Mouse (Mus musculus) spleen, postnatal 10 days (tissue): Measurements from ENCODE around the gene Prkg1.

Experiments used
- DNase-seq, 2 experiments: peaks; one replicate each; pipeline ENCODE4 v3.0.0; 2021 to 2022; ENCODE audit warnings: low spot score in 2 of 2

Gene Prkg1

DNA sequence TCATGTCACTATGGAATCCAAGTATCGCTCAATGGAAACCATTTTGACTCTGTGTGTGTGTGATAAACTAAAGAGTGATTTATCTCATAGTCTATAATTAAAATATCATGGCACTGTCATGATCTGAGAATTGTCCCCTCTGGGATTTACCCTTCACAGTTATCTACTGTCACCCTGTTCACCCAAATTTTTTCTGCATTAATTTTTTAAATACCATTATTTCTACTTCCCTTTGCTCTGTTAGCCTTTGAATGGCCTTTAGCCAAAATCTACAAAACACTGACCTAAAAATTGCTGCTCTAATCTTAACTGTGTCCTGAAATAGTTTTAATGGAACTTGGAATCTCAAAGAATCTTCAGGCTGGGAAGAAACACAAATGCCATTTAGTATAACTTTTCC, 143.1 kb downstream of the Prkg1 start:
- DNase-seq, result no peak

DNA sequence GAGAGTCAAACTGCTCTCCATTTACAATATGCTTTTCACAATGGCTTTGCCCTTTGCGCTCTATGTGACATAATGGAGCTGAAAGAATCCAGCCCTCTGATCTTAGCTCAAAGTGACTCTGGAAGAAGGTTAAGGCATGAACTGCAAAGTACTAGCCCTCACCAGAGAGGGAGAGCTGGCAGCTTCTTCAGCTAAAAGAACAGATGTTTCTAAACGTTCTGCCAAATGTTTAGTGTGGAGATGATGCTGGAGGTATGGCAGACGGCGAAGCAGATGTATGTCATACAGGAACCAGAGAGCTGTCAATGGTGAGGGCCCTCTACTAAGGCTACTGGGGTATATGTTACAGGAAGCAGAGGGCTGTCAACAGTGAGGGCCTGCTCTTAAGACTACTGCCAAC, 148.0 kb downstream of the Prkg1 start:
- DNase-seq, result no peak

DNA sequence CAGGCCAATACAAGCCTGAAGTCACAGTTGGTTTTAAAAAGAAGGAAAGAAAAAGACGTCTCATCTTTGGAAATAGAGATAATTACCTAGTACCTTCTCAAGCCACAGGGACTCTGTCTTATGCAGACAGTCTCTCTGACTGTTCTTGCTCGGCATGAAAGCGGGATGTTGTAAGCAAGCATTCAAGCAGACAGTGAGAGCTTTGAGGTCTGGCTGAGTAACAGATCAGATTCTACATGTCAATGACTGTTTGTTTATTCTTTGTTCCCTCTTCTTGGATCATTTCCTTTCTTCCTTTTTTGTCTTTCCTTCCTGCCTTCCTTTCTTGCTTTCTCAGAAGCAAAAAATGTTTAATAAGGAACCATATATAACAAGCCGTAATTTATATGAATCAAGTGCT, 148.7 kb downstream of the Prkg1 start:
- no peak for DNase-seq

DNA sequence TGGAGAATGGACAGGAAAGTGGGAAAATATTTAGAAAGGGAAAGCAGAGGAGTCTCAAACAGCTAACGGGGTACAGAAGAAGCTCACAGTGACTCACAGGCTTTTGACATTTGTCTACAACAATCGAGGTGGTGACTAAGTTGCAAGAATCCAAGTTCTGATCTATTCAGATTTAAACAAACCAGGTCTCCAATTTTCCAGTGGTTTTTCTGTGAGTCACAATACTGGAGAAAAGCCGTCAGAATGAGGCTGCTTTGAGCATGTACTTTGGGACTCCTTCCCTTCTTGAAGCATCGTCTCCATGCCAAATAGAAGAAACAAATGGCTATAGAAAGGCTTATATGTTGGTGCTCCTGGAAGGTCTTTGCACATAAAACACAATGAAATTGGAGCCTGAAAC, 151.7 kb downstream of the Prkg1 start:
- no peak for DNase-seq

DNA sequence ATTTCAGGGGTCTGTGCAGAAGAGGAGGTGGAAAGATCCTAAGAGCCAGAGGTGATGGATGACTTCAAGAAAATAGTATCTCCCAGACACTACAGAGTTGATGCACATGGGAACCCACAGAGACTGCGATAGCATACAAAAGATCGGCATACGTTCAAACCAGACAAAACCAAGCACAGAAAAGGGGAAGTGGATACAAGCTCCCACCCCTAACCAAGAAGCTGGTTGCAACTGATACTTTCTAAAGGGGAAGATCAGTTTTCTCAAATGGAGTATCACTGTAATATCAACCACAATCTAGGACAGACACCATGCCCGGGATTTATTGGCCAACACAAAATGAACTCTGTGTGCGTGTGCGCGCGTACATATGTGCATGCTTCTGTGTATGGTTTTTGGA, 162.3 kb downstream of the Prkg1 start:
- DNase-seq, result no peak

DNA sequence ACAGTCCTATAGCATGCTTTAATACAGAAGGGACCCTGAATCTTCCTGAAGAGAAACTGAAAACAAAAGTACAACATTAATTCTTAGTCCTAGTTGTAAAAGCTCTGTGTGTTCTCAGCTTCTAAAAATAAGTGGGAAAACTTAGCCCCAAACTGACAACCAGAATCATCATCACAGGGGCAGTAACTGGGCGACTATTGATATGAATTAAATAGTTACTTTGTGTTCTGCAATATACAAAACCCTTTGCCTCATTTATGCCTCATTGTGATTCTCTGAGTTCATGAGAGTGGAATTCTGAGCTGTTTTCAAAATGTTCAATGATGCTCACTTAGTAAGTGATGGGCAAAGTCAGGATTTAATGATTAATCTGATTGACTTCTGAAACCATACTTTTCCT, 170.8 kb downstream of the Prkg1 start:
- no peak for DNase-seq

DNA sequence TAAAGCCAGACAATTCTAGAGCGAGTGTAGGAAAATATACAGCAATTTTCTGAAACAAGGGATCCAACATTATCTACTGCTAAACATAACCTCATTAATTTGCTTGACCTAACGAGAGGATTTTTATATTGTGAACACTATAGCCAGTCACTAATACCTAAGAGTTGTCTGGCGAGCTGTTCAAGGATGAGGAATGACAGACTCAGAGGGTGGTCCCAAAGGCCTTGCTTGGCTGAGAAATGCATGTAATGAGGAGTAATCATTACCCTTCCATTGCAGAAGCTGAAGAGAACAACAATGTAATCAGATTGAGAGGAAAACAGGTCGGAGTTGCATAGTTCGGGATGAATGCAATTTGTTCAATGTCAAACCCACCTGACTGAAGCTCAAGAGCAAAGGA, 174.1 kb downstream of the Prkg1 start:
- no peak for DNase-seq

DNA sequence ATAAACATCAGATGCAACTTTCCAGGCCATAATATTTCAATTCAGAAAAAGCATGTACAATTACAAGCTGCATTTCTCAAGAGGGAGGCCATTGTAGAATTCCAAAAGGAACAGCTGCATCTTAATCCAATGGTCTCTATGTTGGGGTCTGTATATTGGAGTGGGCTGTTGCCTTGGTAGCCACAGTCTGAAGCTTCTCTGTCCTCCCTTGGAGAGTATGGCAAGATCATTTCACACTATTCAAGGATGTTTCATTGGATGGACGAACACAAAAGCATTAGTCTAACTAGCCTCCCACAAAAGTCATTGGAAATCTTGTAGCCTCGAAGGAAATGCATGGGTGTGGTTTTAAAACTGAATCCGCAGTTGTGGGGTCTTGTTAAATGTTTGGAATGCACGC, 187.7 kb downstream of the Prkg1 start:
- DNase-seq, result no peak

DNA sequence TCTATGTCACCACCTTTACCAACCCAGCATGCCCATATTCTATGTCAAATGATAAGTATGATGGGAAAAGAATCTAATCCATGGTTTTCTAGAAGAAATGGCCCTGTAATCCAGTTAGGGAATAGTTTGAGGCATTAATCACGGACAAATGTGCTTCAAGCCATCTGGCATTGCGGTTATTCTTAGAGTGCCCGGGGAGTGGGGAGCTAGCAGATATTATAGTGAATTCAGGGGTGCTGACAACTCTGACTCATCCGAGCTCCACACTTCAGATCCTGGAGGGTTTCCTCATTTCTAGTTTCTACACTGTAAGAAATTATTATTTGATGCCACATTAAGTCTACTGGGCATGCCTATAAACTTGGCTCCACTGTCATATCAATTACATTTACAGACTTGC, 200.5 kb downstream of the Prkg1 start:
- no peak for DNase-seq

DNA sequence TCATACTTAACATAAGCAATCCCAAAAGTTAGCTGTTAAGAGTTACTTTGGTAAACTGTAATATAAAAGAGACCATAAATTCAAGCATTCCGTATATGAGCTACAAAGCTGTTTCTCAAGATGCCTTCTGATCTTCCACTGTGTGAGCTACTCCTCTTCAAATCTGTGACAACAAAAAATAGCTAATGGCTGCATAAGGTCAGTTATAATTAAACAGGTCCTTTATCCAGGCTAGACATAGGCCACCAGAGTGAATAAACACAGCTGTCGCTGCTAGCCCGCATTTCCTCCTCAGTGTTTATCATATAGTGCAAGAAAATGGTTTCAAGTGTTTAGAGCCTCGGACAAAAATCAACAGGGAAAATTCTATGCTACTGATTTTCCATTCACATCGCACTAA, 218.8 kb downstream of the Prkg1 start:
- no peak for DNase-seq

DNA sequence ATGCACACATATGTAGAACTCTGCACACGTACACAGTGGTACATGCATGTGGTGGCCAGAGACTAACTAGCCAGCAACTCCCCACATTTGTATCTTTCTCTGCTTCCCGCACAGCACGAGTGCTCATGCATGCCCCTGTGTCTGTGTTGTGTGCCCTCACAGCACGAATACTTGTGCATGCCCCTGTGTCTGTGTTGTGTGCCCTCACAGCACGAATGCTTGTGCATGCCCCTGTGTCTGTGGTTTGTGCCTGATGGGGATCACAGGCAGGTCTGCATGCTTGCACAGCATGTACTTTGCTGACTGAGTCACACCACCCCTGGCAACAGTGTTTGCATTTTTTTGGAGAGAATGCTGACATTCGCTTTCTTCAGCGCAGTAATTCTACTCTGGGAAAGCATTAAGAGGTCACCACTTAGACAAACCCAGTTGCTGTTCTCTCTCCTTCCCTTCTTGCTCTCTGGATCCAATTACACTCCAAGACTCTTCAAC, 233.5 kb downstream of the Prkg1 start:
- DNase-seq, result no peak

DNA sequence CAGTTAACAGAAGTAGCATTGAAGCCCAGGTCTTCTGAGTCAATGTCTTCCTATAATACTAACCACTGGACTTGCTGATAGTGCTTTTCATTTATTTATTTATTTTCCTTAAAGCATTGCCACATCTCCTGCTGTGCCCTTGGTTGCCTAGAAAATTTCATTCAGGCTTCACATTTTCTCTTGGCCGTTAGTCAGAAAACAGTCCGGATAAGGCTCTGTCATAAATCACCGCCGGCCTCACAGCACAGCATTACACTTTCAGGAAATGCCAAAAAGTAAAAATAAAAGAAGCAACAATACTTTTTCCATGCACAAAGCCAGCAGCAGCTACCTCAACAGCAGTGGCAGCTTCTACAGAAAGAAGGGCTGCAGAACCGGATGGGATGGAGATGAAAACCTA, 234.2 kb downstream of the Prkg1 start:
- DNase-seq, result no peak

DNA sequence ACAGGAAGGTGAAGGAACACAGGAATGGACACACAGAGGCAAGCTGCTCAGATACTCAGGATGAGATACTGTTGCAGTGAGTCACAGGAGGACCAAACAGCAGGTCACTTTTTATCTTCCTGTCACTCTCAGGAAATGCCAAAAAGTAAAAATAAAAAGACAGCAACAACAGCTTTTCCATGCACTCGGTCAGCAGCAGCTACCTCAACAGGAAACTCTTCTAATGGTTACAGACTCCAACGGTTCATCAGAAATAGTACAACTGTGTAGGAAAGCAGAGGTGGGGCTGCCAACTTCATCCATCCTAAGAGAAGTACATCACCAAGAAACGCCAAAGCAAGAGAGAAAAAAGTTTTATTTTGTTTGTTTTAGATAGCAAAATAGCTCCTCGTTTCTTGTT, 234.9 kb downstream of the Prkg1 start:
- no peak for DNase-seq

DNA sequence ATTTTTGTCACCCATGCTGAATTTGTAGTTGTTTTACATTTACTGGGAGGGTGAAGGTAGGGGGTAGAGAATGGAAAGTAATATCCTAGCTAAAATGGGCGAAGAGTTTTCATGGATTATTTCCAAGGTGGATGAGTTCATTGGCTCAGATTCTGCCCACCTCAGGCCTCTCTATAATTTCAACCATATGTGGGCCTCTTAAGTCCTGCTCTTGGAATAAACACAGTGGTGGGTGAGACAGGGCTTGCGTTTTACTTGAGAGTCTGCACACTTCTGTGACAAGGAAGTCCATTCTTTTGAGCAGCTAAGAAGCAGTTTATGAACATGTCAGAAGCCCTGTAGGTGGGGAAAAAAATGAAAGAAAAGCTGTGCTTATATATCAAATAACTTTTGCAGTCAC, 250.3 kb downstream of the Prkg1 start:
- no peak for DNase-seq

DNA sequence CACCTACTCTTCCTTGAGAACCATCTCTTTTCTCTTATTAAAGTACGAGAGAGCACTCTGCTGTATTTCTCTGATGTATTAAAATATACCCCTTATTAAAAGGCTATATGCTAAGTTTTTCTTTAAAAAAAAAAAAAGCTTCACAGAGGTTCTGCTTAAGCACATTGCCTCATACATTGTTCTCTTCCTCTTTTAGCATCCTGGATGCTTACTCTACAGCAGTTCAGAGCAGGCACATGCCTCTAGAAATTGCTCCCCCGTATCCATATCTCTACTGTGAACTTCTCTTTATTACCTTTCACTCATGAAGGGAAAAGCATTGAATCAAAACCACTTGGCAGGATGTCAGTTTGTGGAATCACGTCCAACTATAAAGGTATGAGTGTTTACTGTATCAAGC, 257.0 kb downstream of the Prkg1 start:
- no peak for DNase-seq

DNA sequence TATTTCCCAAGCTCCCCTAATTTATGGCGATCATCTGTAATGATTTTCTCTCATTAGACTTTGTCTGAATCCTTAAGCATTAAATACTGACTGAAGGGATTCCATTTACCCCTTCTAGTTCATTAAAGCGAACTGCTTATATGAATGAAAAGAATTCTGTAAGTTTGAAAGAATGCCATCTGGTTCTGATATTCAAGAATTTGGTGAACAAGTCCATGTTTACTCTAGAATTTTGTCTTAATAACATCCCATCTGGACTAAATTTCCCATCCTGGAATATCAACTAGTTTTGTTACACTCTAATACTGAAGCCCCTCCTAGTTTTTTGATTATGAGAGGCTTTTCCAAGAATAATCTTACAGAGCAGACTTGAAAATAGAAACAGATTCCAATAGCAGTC, 258.5 kb downstream of the Prkg1 start:
- DNase-seq, result no peak

DNA sequence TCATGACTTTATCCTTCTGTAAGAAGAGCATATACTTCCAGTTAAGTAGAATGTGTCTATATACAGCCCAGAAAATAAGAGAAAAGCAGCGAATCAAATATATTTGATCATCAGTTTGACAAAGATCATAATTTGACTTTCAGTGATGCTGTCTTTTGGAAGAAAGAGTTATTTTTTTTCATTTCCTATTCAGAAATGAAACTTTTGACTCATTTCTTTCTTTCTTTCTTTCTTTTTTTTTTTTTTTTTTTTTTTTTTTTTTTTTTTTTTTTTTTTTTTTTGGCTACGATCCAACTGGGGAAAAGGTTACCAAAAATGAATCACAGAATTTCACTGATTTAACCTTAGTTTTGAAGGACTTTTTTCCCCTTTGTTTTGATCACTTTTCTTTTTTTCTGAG, 259.8 kb downstream of the Prkg1 start:
- no peak for DNase-seq

DNA sequence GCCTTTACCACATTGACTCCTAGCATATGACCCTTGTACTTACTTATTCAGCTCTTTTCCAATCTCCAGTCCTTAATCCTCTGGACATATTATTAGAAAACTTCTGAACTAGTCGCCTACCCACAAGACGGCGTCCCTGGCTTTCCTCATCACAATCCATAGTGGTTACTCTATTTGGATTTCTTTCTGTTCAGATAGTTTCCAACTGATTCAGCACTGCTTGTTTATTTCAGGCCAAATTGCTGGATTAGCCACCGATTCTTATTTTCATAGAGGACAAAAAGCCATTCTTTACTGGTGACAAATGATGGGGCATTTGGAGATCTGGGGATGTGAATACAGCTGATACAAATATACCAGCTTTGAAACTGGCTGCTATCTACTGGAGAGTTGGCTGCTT, 267.4 kb downstream of the Prkg1 start:
- no peak for DNase-seq

DNA sequence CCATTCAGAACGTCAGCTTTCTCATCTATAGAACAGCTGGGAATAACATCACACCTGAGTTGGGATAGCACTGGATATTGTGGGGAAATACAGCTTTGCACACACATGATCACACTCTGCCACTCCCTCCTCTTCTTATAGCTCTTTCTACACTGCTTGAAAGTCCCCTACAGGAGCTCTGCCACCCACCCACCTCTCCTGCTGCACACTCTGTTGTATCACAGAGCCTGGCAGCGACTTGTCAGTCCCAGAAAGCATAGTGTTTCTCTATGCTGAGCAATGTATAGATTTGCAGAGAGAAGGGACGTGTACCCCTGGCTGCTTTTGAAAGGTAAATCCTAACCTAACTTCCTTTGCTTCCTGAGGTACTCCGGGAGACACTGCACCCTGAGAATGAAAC, 275.2 kb downstream of the Prkg1 start:
- no peak for DNase-seq

DNA sequence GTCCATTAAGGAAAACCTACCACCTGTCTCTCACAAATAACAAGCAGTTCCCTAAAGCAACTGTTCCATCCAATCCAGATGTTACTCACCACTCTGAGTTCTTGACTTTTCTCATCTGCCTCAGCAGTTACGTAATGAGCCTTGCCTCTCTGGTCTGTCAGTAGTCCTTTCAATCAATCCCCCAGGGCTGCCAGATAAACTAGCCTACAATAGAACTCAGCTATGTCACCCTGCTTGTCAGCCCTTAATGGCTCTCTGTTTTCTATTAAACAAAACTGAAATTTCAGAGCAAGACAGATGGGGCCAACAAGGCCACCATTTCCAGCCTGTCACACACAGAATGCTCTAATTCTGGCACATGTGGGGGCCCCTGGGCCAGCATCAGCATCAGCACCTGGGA, 293.1 kb downstream of the Prkg1 start:
- DNase-seq, result no peak

DNA sequence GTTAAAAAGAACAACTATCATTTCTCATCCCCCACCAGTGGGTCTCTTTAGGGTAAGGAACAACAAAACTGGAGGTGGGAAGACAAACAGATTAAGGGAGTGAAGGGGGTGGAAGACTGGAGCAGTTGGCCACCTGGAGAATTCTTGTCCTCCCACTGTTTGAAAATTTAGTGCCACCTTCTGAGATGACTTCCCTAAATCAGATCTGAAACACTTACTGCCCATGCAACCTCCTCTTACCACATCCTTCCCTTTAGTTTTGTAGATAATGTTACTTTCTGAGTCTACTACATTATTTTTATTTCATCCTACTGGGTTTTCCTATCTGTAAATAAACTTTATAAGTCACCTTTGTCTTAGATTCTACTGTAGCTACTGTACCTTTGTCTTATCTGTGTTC, 304.6 kb downstream of the Prkg1 start:
- DNase-seq, result no peak

DNA sequence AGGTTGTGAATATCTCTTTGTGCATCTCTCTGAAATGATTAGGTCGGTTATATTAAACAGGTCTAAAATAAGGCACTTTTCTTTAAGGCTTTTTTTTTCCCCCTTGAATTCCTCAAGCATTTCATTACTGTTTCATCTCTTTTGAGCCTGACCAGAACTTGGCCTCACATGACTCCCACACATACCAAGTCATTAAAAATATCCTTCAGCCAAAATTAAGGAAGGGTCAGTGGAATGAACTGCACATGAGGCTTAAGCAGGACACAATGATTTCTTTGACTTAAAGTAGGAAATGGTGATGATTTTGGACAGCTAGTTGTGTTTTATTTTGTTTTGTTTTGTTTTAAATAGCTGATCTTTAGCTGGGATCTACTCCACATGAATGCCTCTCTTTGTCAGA, 320.7 kb downstream of the Prkg1 start:
- no peak for DNase-seq

DNA sequence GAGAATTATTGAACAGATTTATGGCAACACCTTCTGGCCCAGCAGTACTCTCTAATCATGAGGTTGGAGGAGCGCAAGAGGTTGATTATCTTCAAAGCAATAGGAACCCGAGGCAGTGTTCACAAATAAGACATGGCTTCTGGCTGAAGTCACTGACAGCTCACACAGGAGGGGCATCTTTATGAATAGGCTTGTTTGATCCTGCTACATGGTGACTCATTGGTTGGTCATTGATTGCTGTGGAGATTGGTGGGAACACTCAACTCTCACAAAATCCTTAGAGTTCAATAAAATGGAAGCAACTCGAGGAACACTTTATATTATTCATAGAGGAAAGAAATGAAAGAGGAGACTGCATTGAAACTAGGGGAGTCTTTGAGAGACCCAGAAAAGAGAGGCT, 322.5 kb downstream of the Prkg1 start:
- no peak for DNase-seq

DNA sequence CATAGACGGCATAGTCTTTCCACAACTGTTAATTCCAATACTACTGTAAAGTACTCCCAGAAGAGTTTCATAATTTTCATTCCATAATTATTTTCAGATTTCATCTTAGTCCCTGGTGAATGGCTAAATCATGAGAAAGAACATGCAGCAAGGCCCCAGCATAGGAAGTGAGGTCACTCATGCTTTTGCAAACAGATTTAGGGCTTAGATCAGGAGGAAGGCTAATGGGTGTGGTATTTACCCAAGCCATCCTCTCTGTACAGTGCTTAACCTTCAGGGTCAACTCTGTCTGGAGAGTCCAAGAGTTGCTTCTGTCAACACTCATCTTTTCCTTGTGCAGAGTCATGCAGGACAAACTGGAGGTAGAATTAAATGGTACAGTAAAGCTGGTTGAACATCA, 331.4 kb downstream of the Prkg1 start:
- DNase-seq, result no peak

DNA sequence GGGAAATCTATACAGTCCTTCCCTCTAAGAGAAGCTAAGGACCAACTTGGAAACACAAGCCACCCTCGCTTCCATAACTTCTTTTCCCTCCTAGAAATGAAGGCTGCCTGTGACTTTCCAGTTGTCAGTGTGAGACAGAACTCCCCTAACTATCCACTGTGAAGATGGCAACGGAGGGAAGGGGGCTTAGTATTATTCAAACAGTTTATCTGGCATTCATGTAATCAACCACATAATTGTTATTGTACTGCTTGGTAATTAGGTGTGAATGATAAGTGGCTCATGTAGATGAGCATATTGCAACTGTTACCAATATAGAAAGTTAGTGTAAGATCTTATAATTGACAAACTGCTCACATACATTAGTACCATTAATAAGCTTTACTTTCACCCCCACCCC, 333.4 kb downstream of the Prkg1 start:
- no peak for DNase-seq
